Comparison of ENCODE assay signal across 11 mouse cellular contexts in the genomic region with DNA sequence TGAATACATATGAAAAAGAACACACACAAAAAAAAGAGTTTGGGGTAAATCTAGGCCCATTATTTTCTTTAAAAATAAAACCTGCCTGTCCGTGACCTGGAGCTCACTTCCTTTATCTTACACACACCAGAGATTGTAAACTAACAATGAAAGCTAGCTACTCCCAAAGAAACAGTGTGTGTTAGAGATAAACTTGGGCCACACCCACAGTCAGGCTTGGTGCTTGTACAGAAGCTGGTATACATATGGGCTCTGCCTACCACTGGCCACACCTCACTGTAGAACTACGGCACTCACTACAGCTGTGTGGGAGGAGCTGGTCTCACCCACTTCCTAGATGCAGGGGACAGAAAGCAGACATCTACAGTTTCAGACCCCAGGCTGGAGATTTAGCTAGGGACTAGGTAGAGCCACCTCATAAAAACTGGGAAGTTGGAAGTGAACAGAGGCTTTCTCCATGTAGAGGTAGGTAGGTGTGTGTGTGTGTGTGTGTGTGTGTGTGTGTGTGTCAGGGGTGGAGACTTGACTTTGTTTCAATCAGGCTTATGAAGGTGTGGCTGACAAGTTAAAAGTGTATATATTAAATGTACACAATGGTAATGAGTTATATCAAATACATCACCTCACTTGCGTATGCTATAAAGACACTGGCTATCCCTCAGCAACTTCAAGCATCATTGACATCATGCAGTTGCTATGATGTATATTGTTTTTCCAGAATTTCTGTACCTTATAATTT. TPM values are rescaled to one million over a fixed set of nuclear protein-coding genes. Genes with fewer than 3 reads are reported as not detected.
DNase-seq lines count a peak whose midpoint lies in the region; ATAC-seq and TF ChIP-seq lines count a peak whose summit lies in the region.
"Had no signal": no experiment of that assay in that cellular context is flagged by ENCODE, and none has a peak within 500 bp of the region (broad histone marks: within the 10 kb centered on the region; RNA-seq: fewer than 3 reads in every experiment).

No protein-coding gene starts in this region.

- 80% methylated on average over 3 of the region's 3 CpGs for WGBS in neural tube, embryonic 11.5 days

- no peak overlapping the region for H3K27ac ChIP-seq in neural tube, embryonic 11.5 days (ENCODE audit: low read depth, low read length)
- H3K27ac ChIP-seq in left cerebral cortex, adult 2 months: no peak overlapping the region
- H3K27ac ChIP-seq: hindbrain, embryonic 10.5 days; limb, embryonic 12.5 days had no signal

- no peaks in the 10 kb centered on the region for H3K27me3 ChIP-seq in neural tube, embryonic 11.5 days (ENCODE audit: control insufficient read depth, insufficient read depth, low read length)
- H3K27me3 ChIP-seq: limb, embryonic 12.5 days had no signal

- H3K4me2 ChIP-seq in neural tube, embryonic 11.5 days (ENCODE audit: low read depth): no peak overlapping the region
- H3K4me2 ChIP-seq: limb, embryonic 12.5 days had no signal

- intact Hi-C loops in left cerebral cortex, postnatal 14 days (cut with DNase I): no loop called here
- intact Hi-C loops in left cerebral cortex, adult 2 months (cut with DNase I): no loop called here

- TF ChIP-seq CTCF in left cerebral cortex, adult 2 months (IDR thresholded peaks at IDR 0.05): no peak

- H3K4me3 ChIP-seq in neural tube, embryonic 11.5 days (ENCODE audit: low read depth, low read length): no peak overlapping the region
- H3K4me3 ChIP-seq in left cerebral cortex, adult 2 months: no peak overlapping the region
- H3K4me3 ChIP-seq: hindbrain, embryonic 10.5 days; limb, embryonic 12.5 days had no signal

- ATAC-seq in neural tube, embryonic 11.5 days (ENCODE audit: insufficient read depth, low FRiP score, low TSS enrichment): no peak
- ATAC-seq in erythroblast, adult 5-6 weeks (replicated peaks; ENCODE audit: low FRiP score, poor library complexity, severe bottlenecking): peak; percentile 93
- ATAC-seq in megakaryocyte, adult 5-6 weeks (ENCODE audit: poor library complexity, severe bottlenecking): peak; percentile 64
- ATAC-seq: forebrain, embryonic 14.5 days had no signal

- peak; percentile 7 for DNase-seq in neural tube, embryonic 11.5 days (ENCODE audit: low spot score)
- no peak for DNase-seq in neural tube, embryonic 10.5 days (ENCODE audit: extremely low spot score, low spot score)
- peak; percentile 43 for DNase-seq in yolk sac, embryonic 10.5 days (ENCODE audit: low spot score)
- no peak for DNase-seq in left cerebral cortex, postnatal 14 days (ENCODE audit: low spot score in 2 of 2)
- no peak for DNase-seq in left cerebral cortex, adult 2 months (ENCODE audit: extremely low spot score in 1 of 2, low spot score in 2 of 2)
- DNase-seq: cerebellum, adult 8-10 months had no signal

- H3K9me3 ChIP-seq in neural tube, embryonic 11.5 days (ENCODE audit: control insufficient read depth, low read length): no peaks in the 10 kb centered on the region
- H3K9me3 ChIP-seq: hindbrain, embryonic 10.5 days; limb, embryonic 12.5 days had no signal

- no peak overlapping the region for H3K9ac ChIP-seq in neural tube, embryonic 11.5 days (ENCODE audit: low read length)
- H3K9ac ChIP-seq: limb, embryonic 12.5 days had no signal

- no peaks in the 10 kb centered on the region for H3K36me3 ChIP-seq in neural tube, embryonic 11.5 days (ENCODE audit: control insufficient read depth, insufficient read depth, low read length)
- H3K36me3 ChIP-seq: limb, embryonic 12.5 days had no signal

- no peaks in the 10 kb centered on the region; the same call in 1 of the 2 replicates for H3K4me1 ChIP-seq in neural tube, embryonic 11.5 days (ENCODE audit: control insufficient read depth, insufficient read depth, low read length)
- H3K4me1 ChIP-seq: limb, embryonic 12.5 days had no signal

RNA-seq across cellular contexts. Expression of gene Ankrd6, which starts 41.2 kb away (rescaled TPM):
- 28.1 and 31.3 TPM in 2 replicates for polyA plus RNA-seq in neural tube, embryonic 11.5 days (2014; fragmentation: Nextera tagmentation; extraction: Ambion mirVana)
- 0.77 TPM in 1 of 2 replicates, not detected in the other for total RNA-seq in erythroblast, adult 5-6 weeks (2015; ENCODE audit: low replicate concordance)
- 0.42 and 0.77 TPM in 2 replicates for total RNA-seq in erythroblast, adult 5-6 weeks (2017; ENCODE audit: low replicate concordance)
- total RNA-seq in megakaryocyte, adult 5-6 weeks (2015): 0.42 TPM in 1 of 2 replicates, not detected in the other
- total RNA-seq in megakaryocyte, adult 5-6 weeks (2017): 0.33 TPM in 1 of 2 replicates, not detected in the other
- total RNA-seq in left cerebral cortex, postnatal 14 days (2021): 10 to 100 TPM; 36.1 to 38.9 TPM
- total RNA-seq in left cerebral cortex, adult 2 months (2021): 10 to 100 TPM; 51.6 to 54.5 TPM

Comparison
In these comparisons a context has a peak if more than half of its experiments do, and no peak if none do; other contexts are left out.
1. DNase-seq: peak in neural tube, embryonic 11.5 days (single experiment) and yolk sac, embryonic 10.5 days (single experiment); none in neural tube, embryonic 10.5 days (single experiment), left cerebral cortex, postnatal 14 days (0 of 2) and left cerebral cortex, adult 2 months (0 of 2).
2. RNA of gene Ankrd6, which starts 41.2 kb away (total RNA-seq): 51.6 to 54.5 TPM in left cerebral cortex, adult 2 months and 36.1 to 38.9 TPM in left cerebral cortex, postnatal 14 days; 0.42 to 0.77 TPM in erythroblast, adult 5-6 weeks and 0.33 to 0.42 TPM in megakaryocyte, adult 5-6 weeks; every median in the first group is over 10 times any median in the second.